Mouse (Mus musculus) thymus, postnatal 0 days (tissue): ENCODE data around the gene Hoxd3. TPM values are rescaled to one million over a fixed set of nuclear protein-coding genes. Genes with fewer than 3 reads are reported as not detected.

ENCODE experiments used
- DNase-seq: peaks from one replicate; pipeline ENCODE4 v3.0.0-alpha.2; 2015; ENCODE audit warnings: low spot score
- polyA plus RNA-seq: library from polyadenylated mRNA; unstranded; fragments of >200 nt; fragmentation: Nextera tagmentation; extraction: Ambion mirVana; gene quantifications from 2 replicates; pipeline ENCODE4 v1.2.1, GENCODE M21; 2015

Hoxd3 gene
- 0.10 and 0.37 TPM in 2 replicates for polyA plus RNA-seq

GRCm38 (mm10) chr2:74711721-74712621, at the start of gene Hoxd3, which contains the start of gene Hoxd4:
TSS of gene Hoxd3 (plus strand) at chr2:74711927.
TSS of gene Hoxd4 (plus strand) at chr2:74711929.
- no peak for DNase-seq

GRCm38 (mm10) chr2:74663291-74663925, 48.3 kb upstream of the Hoxd3 start:
- DNase-seq, result no peak

GRCm38 (mm10) chr2:74666411-74666810, 45.3 kb upstream of the Hoxd3 start:
- no peak for DNase-seq

- no peak for DNase-seq
Measured at GRCm38 (mm10) chr2:74667191-74667841, 44.4 kb upstream of the Hoxd3 start.

- DNase-seq, result no peak
Measured at GRCm38 (mm10) chr2:74667842-74668357, 43.8 kb upstream of the Hoxd3 start, which contains the start of gene Hoxd13. TSS of gene Hoxd13 (plus strand) at chr2:74668310.

GRCm38 (mm10) chr2:74668370-74669229, 43.1 kb upstream of the Hoxd3 start:
- DNase-seq, result no peak

GRCm38 (mm10) chr2:74669230-74669578, 42.5 kb upstream of the Hoxd3 start:
- no peak for DNase-seq

GRCm38 (mm10) chr2:74669650-74670235, 42.0 kb upstream of the Hoxd3 start:
- no peak for DNase-seq

- DNase-seq, result no peak
Measured at GRCm38 (mm10) chr2:74670632-74671188, 41.0 kb upstream of the Hoxd3 start.

- no peak for DNase-seq
Measured at GRCm38 (mm10) chr2:74671847-74672246, 39.9 kb upstream of the Hoxd3 start.

- peak; percentile 49 for DNase-seq
Measured at GRCm38 (mm10) chr2:74672481-74673362, 39.0 kb upstream of the Hoxd3 start.

- no peak for DNase-seq
Measured at GRCm38 (mm10) chr2:74673835-74674425, 37.8 kb upstream of the Hoxd3 start.

GRCm38 (mm10) chr2:74674881-74675665, 36.7 kb upstream of the Hoxd3 start, which contains the start of gene Hoxd12:
TSS of gene Hoxd12 (plus strand) at chr2:74675013.
- no peak for DNase-seq

- no peak for DNase-seq
Measured at GRCm38 (mm10) chr2:74675666-74676282, 36.0 kb upstream of the Hoxd3 start.

GRCm38 (mm10) chr2:74676376-74677052, 35.2 kb upstream of the Hoxd3 start:
- DNase-seq, result no peak

GRCm38 (mm10) chr2:74677106-74677505, 34.6 kb upstream of the Hoxd3 start:
- DNase-seq, result no peak
